Mouse (Mus musculus) megakaryocyte, embryonic 14.5 days (primary cell): ENCODE results near the gene Cdc14a.

ENCODE experiments used
- FLI1 ChIP-seq: IDR thresholded peaks from 2 replicates; pipeline ENCODE4 v1.6.1; 2012; ENCODE audit warnings: low read length, inconsistent platforms, mixed read lengths
- GATA1 ChIP-seq: IDR thresholded peaks from 3 replicates; pipeline ENCODE4 v1.6.1; 2012; ENCODE audit warnings: mixed read lengths, low read length, inconsistent platforms, borderline replicate concordance

DNA sequence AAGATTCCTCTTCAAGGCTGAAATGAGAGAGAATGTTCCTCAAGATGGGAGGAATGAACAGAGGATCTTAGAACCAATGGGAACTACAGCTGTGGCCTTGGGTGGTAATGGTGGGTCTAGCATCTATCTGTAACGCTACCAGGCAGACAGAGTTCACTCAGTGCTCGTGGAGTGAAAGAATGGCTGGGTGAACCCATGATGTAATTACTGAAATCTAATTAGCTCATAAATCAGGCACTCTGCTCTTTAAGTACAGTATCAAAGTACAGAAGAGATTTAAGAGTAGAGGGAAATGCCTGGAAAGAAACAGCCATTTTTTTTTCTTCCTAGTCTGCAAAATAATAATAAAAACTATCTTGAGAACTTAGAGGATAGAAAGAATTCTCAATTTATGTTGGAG lies 57.7 kb downstream of the Cdc14a start:
- TF ChIP-seq FLI1 (no peak), GATA1 (no peak)
